Mouse (Mus musculus): ENCODE measurements at regions not wholly inside any gene's neighbourhood (a gene's known extent, or its start where the extent isn't known, plus 50 kb on each side); places are given as distances from the start of the nearest gene placed in this dataset.

DNA sequence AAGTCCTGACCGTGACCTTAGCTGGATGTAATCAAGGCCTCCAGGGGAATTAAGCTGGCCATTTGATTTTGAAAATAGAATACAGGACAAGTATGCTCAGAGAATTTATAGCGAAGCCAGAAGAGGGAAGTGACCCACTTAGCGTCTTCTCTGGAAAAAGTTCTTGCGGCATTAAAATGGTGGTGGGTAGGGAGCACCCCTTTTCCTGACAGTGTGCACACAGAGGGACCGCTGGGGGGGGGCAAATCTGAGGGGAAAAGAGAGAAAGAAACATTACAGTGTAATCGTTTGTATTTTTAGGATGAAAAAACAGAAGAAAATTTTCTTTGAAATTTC, 74.1 kb upstream of the Rpl34 start:
- TF ChIP-seq CTCF (IDR thresholded peaks at IDR 0.05; ENCODE audit: borderline replicate concordance, insufficient read depth, low read length): no peak
- TF ChIP-seq POLR2A (IDR thresholded peaks at IDR 0.05; ENCODE audit: low read depth, low read length): no peak

All from embryonic fibroblast, embryonic 13.5 days (primary cell).